Mouse (Mus musculus) left cerebral cortex, postnatal 25 days (tissue): ENCODE results near the gene Hacd3. TPM values are rescaled to one million over a fixed set of nuclear protein-coding genes. Genes with fewer than 3 reads are reported as not detected.
"Not testable (repeated sequence)": the region's sequence is repeated elsewhere in the genome, so short reads cannot be mapped to it uniquely, and the experiment has no call there.

Experiments
- DNase-seq, 2 experiments: peaks; one replicate each; pipeline ENCODE4 v3.0.0; 2022; ENCODE audit warnings: low spot score in 2 of 2, mixed read lengths in 1 of 2
- intact Hi-C: fragments of 180-260 bp; cut with DNase I; formaldehyde crosslinking; loops from one replicate; pipeline ENCODE4 v1.15.1; 2025
- total RNA-seq, 2 experiments: library from RNA; stranded (reverse); gene quantifications; 2 replicates each; pipeline ENCODE4 v1.2.3; 2021

Gene Hacd3
- total RNA-seq, result 100 to 1,000 TPM; 169 to 175 TPM

DNA sequence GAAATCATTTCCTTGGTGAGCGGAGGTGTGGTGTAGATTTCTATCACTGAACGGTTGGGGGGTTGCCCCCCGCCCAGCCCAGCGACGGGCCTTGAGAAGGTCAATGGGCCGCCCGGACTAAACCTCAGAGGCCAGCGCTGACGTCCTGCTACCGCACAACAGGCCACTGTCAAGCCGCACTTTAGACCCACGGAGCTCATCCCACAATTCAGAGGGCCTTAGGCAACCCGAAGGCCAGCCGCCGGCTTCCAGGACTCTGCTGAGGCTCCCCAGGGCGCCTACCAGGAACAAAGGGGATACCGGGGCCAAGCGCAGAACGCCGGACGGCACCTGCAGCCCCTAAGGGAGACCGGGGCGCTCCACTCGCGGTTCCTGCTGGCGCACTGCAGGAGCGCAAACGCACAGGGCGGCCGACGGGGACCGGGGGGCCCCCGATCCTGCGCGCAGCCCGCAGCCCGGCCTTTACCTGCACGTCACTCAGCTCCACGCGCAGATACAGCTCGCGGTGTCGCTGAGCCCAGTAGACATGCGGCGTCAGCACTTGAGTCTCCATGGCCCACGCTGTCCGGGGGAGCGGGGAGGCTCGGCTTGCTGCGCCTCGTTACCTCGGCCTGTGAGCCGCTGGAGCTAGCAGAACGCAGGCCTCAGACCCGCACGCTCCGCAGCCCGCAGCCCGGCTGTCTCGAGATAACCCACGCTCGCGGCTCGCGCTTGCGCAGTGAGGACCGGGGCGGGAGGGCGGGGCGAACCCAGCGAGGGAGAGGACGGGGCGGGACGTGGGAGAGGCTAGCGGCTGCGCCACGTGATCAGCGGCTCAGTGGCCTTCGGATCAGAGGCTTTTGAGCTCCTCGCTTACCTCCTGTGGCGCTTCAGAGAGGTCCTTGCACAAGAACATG lies at the start of gene Hacd3:
Gene Hacd3 (minus strand): TSS at position 703 of the 896 bp plus-strand sequence.
- peak; percentile 89 to 94 for DNase-seq

GRCm38 (mm10) chr9:65070587-65070986 lies 49.1 kb upstream of the Hacd3 start:
- intact Hi-C loops, result no loop called here
- DNase-seq, result no peak

More for the DNA sequence above, at the start of gene Hacd3:
- intact Hi-C loops, result no loop called here

DNA sequence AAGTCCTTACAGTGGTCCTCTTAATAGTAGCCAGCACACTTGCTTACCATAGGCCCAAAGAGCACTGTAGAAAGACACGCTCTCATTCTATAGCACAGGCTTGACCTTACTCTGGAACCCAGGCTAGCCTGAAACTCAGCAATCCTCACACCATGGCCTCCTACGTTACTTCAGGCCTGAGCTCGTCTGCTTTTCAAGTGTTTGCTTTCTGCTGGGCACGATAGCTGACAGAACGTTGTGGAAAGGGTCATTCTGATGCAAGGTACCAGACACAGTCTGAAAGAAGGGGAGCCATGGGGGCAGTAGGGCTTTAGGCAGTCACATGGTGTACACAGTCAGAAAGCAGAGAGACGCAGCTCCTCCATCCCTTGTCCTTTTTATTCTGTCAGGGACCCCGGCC lies 42.8 kb upstream of the Hacd3 start:
- intact Hi-C loops, result no loop called here
- DNase-seq, result no peak

GRCm38 (mm10) chr9:65050981-65051380 lies 29.5 kb upstream of the Hacd3 start:
- intact Hi-C loops, result loop anchor here (10.0 kb wide), 1 partner anchor 264 kb away; no protein-coding TSS in a partner anchor
- no peak for DNase-seq

DNA sequence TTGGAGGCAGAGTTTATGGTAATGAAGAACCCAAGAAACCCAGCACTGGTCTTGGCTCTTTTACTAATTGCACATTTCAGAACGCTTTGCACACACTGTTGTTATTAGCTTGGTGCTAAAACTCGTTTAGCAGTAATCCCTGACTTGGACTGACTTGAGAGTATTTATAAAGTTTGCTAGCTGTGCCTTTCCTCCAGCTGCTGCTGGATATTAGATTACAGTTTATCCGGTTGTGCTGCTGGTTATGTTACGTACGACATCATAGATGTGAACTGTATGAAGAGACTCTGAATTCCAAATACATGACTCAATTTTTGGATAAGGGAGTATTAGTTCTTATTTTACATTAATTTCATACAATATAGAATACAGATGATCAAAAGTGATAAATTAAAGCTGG lies 27.9 kb upstream of the Hacd3 start:
- no peak for DNase-seq
- intact Hi-C loops, result no loop called here

- intact Hi-C loops, result no loop called here
- no peak for DNase-seq
These were observed 25.5 kb upstream of the Hacd3 start for GRCm38 (mm10) chr9:65046993-65047392.

GRCm38 (mm10) chr9:65041430-65041829 lies 19.9 kb upstream of the Hacd3 start:
- intact Hi-C loops, result no loop called here
- no peak for DNase-seq

DNA sequence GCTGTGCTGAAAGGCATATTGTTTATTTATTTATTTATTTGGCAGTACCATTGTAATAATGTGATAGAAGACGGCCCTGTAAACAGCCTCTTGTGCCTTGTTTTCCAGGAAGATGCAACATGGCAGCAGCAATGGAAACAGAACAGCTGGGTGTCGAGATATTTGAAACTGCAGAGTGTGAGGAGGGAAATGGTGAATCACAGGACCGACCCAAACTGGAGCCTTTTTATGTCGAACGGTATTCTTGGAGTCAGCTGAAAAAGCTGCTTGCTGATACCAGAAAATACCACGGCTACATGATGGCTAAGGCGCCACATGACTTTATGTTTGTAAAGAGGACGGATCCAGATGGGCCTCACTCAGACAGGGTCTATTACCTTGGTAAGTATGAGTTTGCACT lies 15.4 kb upstream of the Hacd3 start:
- intact Hi-C loops, result loop anchor here (5.0 kb wide), 1 partner anchor 65 kb away; the partner anchor contains the start of gene Igdcc4
- peak in 1 of 2 experiments; percentile 60 for DNase-seq

DNA sequence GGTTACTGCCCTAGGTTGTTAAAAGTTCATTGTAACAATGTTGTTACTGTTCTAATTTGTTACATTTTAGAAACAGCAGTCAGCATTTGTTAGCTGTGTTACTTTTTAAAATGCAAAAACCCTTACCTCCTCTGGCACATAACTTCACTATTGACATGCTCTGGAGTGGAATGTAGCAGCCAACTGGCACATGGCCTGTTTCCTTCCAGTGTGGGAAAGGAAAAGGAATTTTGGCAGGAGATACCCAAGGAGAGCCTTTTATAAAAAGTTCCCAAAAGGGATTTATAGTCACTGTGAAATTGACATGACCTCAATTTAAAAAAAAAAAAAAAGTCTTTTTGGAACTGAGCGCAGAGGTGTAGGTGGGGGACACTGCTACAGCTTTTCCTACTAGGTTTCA lies 15.0 kb upstream of the Hacd3 start:
- intact Hi-C loops, result loop anchor here (5.0 kb wide), 1 partner anchor 66 kb away; the partner anchor contains the start of gene Igdcc4
- DNase-seq, result peak in 1 of 2 experiments; percentile 77

GRCm38 (mm10) chr9:65032269-65033108 lies 11.0 kb upstream of the Hacd3 start, which contains the start of gene Dpp8:
Dpp8 (plus strand) TSS chr9:65032414.
- intact Hi-C loops, result no loop called here
- DNase-seq, result peak; percentile 93 to 96

DNA sequence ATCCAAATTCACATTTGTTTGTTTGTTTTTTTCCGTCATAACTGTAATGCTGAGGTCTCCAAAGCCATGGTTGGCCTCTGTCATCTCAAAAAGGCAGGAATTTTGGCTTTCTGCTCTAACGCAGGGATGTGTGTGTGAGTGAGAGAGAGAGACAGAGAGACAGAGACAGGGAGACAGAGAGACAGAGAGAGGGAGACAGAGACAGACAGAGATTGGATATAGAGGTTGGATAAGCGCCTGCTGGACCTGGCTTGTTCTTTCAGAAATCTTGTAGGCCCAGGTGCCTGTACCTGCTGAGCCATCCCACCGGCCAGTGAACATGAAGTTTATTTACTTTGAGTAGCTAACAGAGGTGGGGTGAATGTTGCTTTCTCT lies 10.4 kb upstream of the Hacd3 start:
- DNase-seq, result no peak
- intact Hi-C loops, result no loop called here

- intact Hi-C loops, DNase-seq: not testable (repeated sequence)
These were observed 9.9 kb upstream of the Hacd3 start for GRCm38 (mm10) chr9:65031355-65031754.

GRCm38 (mm10) chr9:65028313-65028712 lies 6.8 kb upstream of the Hacd3 start:
- intact Hi-C loops, result no loop called here
- DNase-seq, result no peak

GRCm38 (mm10) chr9:65027241-65027640 lies 5.7 kb upstream of the Hacd3 start:
- DNase-seq, result no peak
- intact Hi-C loops, result no loop called here

DNA sequence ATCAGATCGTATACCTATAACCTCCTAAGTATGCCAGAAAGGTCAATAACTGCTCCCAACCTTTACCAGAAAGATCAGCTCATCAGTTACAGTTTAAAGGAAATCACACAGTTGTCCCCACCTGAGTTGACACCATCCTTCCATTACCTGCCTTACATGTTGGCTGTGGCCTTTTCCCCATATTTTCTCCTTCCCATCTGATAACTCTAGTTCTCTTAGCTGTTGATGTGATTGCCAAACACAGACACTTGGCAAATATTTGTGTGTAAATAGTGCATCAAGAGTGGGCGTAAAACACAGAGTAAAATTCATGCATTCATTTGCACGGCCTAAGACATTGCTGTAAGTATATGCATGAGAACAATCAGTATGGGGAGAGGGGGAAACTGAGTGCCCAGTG lies 2.0 kb upstream of the Hacd3 start:
- intact Hi-C loops, result no loop called here

DNA sequence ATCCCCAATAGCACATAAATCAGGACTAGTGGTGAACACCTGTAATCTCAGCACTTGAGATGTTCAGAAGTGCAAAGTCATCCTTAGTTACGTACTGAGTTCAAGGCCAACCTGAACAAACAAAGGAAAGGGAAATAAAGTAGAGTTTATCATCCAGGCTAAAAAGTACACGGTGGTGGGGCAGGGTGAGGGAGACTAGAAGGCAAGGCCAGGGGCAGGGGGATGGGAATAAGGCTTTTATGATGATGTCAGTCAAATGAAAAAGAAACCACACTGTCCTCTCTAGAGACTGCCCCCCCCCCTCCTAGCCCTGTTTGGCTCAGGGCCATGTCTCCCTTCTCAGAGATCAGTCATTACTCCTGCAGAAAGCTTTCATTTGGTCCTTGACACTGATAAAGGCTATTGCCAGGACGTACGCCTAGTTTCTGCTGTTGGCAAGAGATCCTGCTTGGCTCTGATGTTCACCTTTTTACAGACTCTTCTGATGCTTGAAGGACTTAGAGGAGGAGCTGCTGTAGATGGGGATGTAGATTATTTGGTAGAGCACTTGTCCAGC lies 1.2 kb upstream of the Hacd3 start:
- intact Hi-C loops, result no loop called here
- DNase-seq, result no peak

More for the DNA sequence above, 2.0 kb upstream of the Hacd3 start:
- no peak for DNase-seq

DNA sequence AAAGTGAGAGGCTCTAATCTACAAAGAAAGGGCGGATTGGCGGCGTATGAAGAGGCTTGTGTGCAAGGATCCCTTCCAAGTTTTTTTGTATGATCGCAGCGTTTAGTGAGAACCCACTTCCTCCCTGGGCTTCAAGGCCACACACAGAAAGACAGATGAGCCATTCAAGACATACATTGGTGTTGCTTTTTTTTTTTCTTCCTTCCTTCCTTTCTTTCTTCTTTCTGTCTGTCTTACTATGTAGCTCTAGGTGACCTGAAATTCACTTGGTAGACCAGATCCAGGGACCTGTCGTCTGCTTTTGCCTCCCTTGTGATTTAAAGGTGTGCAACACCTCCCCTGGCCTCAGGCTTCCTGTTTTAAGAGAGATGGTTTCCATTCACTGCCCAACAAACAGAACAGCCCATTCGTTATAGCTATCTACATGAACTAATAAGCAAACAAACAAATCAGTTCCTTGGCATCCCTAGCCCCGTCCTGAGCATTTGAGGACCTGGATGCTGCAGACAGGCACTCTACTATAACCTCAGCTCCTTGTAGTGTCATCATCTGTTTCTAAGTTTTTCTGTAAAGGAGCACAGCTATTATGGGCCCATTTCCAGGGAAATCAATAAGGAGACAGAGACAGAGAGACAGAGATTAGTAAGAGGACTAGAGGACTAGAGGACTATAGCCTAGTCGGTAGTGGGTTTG lies 540 bp upstream of the Hacd3 start:
- no peak for DNase-seq
- intact Hi-C loops, result no loop called here

- no peak for DNase-seq
- intact Hi-C loops, result no loop called here
These were observed 1.4 kb downstream of the Hacd3 start for GRCm38 (mm10) chr9:65020128-65020527.

- intact Hi-C loops, result no loop called here
- no peak for DNase-seq
These were observed 2.3 kb downstream of the Hacd3 start for GRCm38 (mm10) chr9:65019146-65019545.
